Mouse (Mus musculus): ENCODE results near the gene Pdcd11.

- no peak for TF ChIP-seq EP300 (IDR thresholded peaks at IDR 0.05; ENCODE audit: low read depth)
- TF ChIP-seq CTCF (IDR thresholded peaks at IDR 0.05; ENCODE audit: low read depth), result no peak
These were observed 60.9 kb downstream of the Pdcd11 start for GRCm38 (mm10) chr19:47151332-47152061.

All from liver, postnatal 0 days (tissue).